Mouse (Mus musculus): ENCODE data around the gene Trabd.

GRCm38 (mm10) chr15:89076156-89076731 lies 1.3 kb downstream of the Trabd start:
- TF ChIP-seq CTCF (IDR thresholded peaks at IDR 0.05; ENCODE audit: control insufficient read depth, insufficient read depth, low read length) (no peak), POLR2A (IDR thresholded peaks at IDR 0.05; ENCODE audit: borderline replicate concordance, control insufficient read depth, low read depth, low read length) (no peak)
